Comparison of ENCODE assay signal across 14 mouse cellular contexts in the genomic region with DNA sequence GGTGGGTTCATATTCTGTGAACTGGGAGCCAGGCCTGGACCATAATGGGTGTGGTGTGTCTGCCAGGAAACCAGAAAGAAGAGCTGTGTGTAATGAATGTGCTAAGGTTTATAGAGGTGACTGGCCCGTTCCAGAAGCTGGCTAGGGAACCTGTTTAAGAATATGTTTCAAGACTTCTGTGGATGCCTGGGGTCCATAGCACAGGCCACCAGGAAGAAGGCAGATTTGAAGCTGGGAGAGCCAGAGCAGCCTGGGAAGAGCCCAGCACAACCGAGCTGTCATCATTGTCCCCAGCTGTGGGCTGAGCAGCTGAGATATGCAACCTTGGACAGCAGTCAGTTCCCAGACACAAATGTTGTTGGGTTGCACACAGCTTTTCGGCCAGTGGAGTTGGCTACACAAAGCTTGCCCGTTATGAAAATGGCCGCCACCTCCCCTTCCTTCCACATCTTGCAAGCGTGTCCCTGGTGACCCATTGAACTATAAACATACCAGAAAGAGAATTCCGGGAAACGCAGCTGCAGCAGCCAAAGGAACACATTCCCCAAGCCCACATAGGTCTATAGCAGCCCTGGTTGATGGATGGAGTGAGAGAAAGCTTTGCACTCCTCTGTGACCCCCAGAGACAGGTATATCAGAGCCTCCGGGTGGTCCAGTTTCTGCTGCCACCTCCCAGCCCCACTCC. TPM values are rescaled to one million over a fixed set of nuclear protein-coding genes. Genes with fewer than 3 reads are reported as not detected.
DNase-seq lines count a peak whose midpoint lies in the region; ATAC-seq and TF ChIP-seq lines count a peak whose summit lies in the region.
"Had no signal": no experiment of that assay in that cellular context is flagged by ENCODE, and none has a peak within 500 bp of the region (broad histone marks: within the 10 kb centered on the region; RNA-seq: fewer than 3 reads in every experiment).

No protein-coding gene starts in this region.

- TF ChIP-seq EP300 in lung, postnatal 0 days (IDR thresholded peaks at IDR 0.05) = no peak

- 73% methylated on average over 9 of the region's 9 CpGs for WGBS in hindbrain, embryonic 10.5 days
- 71% methylated on average over 9 of the region's 9 CpGs for WGBS in hindbrain, embryonic 16.5 days
- 32% methylated on average over 9 of the region's 9 CpGs for WGBS in lung, postnatal 0 days
- 67% methylated on average over 9 of the region's 9 CpGs for WGBS in embryonic facial prominence, embryonic 11.5 days
- WGBS in limb, embryonic 12.5 days = 59% methylated on average over 9 of the region's 9 CpGs

- no peak overlapping the region for H3K4me3 ChIP-seq in hindbrain, embryonic 10.5 days
- no peak overlapping the region for H3K4me3 ChIP-seq in hindbrain, embryonic 16.5 days (ENCODE audit: low read length)
- H3K4me3 ChIP-seq in lung, postnatal 0 days (ENCODE audit: low read depth, low read length) = no peak overlapping the region
- H3K4me3 ChIP-seq in embryonic facial prominence, embryonic 11.5 days (ENCODE audit: low read depth, low read length) = no peak overlapping the region
- H3K4me3 ChIP-seq in limb, embryonic 12.5 days (replicated peaks) = no peak overlapping the region
- H3K4me3 ChIP-seq: embryonic facial prominence, embryonic 13.5 days; megakaryocyte, embryonic 14.5 days had no signal

- DNase-seq in hindbrain, embryonic 10.5 days (ENCODE audit: low spot score) = peak; percentile 15
- DNase-seq in lung, postnatal 0 days (ENCODE audit: low spot score) = peak; percentile 23
- no peak for DNase-seq in lung, postnatal 25 days (ENCODE audit: low spot score)
- DNase-seq in embryonic facial prominence, embryonic 11.5 days (ENCODE audit: low spot score) = peak; percentile 17
- no peak for DNase-seq in cerebellum, adult 9-10 months
- DNase-seq in left cerebral cortex, postnatal 36 days (ENCODE audit: low spot score in 2 of 2) = no peak
- DNase-seq: adrenal gland, postnatal 36 days; cerebellum, adult 11 months; heart, postnatal 36 days; thymus, postnatal 4 days had no signal

- intact Hi-C loops in left cerebral cortex, postnatal 36 days (cut with DNase I) = no loop called here

- no peak for TF ChIP-seq CTCF in lung, postnatal 0 days (IDR thresholded peaks at IDR 0.05)

- peaks cover 8% of the 10 kb centered on the region; the same call in 1 of the 2 replicates for H3K4me1 ChIP-seq in hindbrain, embryonic 10.5 days (replicated peaks)
- H3K4me1 ChIP-seq in hindbrain, embryonic 16.5 days (ENCODE audit: control insufficient read depth, insufficient read depth, low read depth, low read length) = no peaks in the 10 kb centered on the region
- H3K4me1 ChIP-seq in lung, postnatal 0 days (ENCODE audit: insufficient read depth, low read depth, low read length) = no peaks in the 10 kb centered on the region
- H3K4me1 ChIP-seq in embryonic facial prominence, embryonic 11.5 days (ENCODE audit: control insufficient read depth, insufficient read depth, low read length) = no peaks in the 10 kb centered on the region
- peaks cover 16% of the 10 kb centered on the region for H3K4me1 ChIP-seq in limb, embryonic 12.5 days (replicated peaks)
- H3K4me1 ChIP-seq: megakaryocyte, embryonic 14.5 days had no signal

- no peaks in the 10 kb centered on the region for H3K27me3 ChIP-seq in hindbrain, embryonic 10.5 days (ENCODE audit: insufficient read depth, poor library complexity, severe bottlenecking)
- H3K27me3 ChIP-seq in hindbrain, embryonic 16.5 days (replicated peaks; ENCODE audit: control insufficient read depth, insufficient read depth, low read length) = no peaks in the 10 kb centered on the region
- no peaks in the 10 kb centered on the region for H3K27me3 ChIP-seq in lung, postnatal 0 days (replicated peaks; ENCODE audit: insufficient read depth, low read length)
- H3K27me3 ChIP-seq in embryonic facial prominence, embryonic 11.5 days (ENCODE audit: control insufficient read depth, insufficient read depth, low read length) = no peaks in the 10 kb centered on the region
- H3K27me3 ChIP-seq in limb, embryonic 12.5 days = no peaks in the 10 kb centered on the region
- H3K27me3 ChIP-seq: embryonic facial prominence, embryonic 13.5 days had no signal

- H3K4me2 ChIP-seq in hindbrain, embryonic 16.5 days (ENCODE audit: low read length) = no peak overlapping the region
- H3K4me2 ChIP-seq in lung, postnatal 0 days (replicated peaks; ENCODE audit: low read depth, low read length) = no peak overlapping the region
- H3K4me2 ChIP-seq in embryonic facial prominence, embryonic 11.5 days (ENCODE audit: low read depth, low read length) = no peak overlapping the region
- H3K4me2 ChIP-seq in limb, embryonic 12.5 days = no peak overlapping the region
- H3K4me2 ChIP-seq: embryonic facial prominence, embryonic 13.5 days had no signal

- H3K36me3 ChIP-seq in hindbrain, embryonic 10.5 days = no peaks in the 10 kb centered on the region
- no peaks in the 10 kb centered on the region for H3K36me3 ChIP-seq in hindbrain, embryonic 16.5 days (ENCODE audit: control insufficient read depth, insufficient read depth, low read length)
- H3K36me3 ChIP-seq in lung, postnatal 0 days (ENCODE audit: insufficient read depth, low read length) = no peaks in the 10 kb centered on the region
- no peaks in the 10 kb centered on the region for H3K36me3 ChIP-seq in embryonic facial prominence, embryonic 11.5 days (replicated peaks; ENCODE audit: control insufficient read depth, insufficient read depth, low read depth, low read length)
- no peaks in the 10 kb centered on the region for H3K36me3 ChIP-seq in limb, embryonic 12.5 days
- H3K36me3 ChIP-seq: embryonic facial prominence, embryonic 13.5 days had no signal

- no peak overlapping the region for H3K27ac ChIP-seq in hindbrain, embryonic 10.5 days
- H3K27ac ChIP-seq in hindbrain, embryonic 16.5 days (ENCODE audit: low read depth, low read length) = no peak overlapping the region
- no peak overlapping the region for H3K27ac ChIP-seq in lung, postnatal 0 days (ENCODE audit: low read length)
- H3K27ac ChIP-seq in embryonic facial prominence, embryonic 11.5 days (replicated peaks; ENCODE audit: low read depth, low read length) = no peak overlapping the region
- H3K27ac ChIP-seq in limb, embryonic 12.5 days = peak overlapping the region; percentile 78
- H3K27ac ChIP-seq: embryonic facial prominence, embryonic 13.5 days had no signal

- H3K9ac ChIP-seq in hindbrain, embryonic 16.5 days (ENCODE audit: low read depth, low read length) = no peak overlapping the region
- H3K9ac ChIP-seq in lung, postnatal 0 days (replicated peaks; ENCODE audit: low read depth) = no peak overlapping the region
- no peak overlapping the region for H3K9ac ChIP-seq in embryonic facial prominence, embryonic 11.5 days (replicated peaks; ENCODE audit: low read length)
- H3K9ac ChIP-seq in limb, embryonic 12.5 days (replicated peaks) = no peak overlapping the region
- H3K9ac ChIP-seq: embryonic facial prominence, embryonic 13.5 days had no signal

- ATAC-seq in hindbrain, embryonic 16.5 days = no peak
- peak; percentile 41 for ATAC-seq in lung, postnatal 0 days
- ATAC-seq in embryonic facial prominence, embryonic 11.5 days (replicated peaks; ENCODE audit: insufficient number of reproducible peaks, low FRiP score, low TSS enrichment, low read depth) = no peak
- ATAC-seq in limb, embryonic 12.5 days (ENCODE audit: insufficient number of reproducible peaks, insufficient read depth, low FRiP score, low TSS enrichment, low read depth) = peak; percentile 76; the same call in 1 of the 2 replicates

- no peaks in the 10 kb centered on the region for H3K9me3 ChIP-seq in hindbrain, embryonic 10.5 days
- no peaks in the 10 kb centered on the region for H3K9me3 ChIP-seq in hindbrain, embryonic 16.5 days (ENCODE audit: control insufficient read depth, low read length)
- H3K9me3 ChIP-seq in lung, postnatal 0 days (ENCODE audit: low read length) = no peaks in the 10 kb centered on the region
- no peaks in the 10 kb centered on the region for H3K9me3 ChIP-seq in embryonic facial prominence, embryonic 11.5 days (replicated peaks; ENCODE audit: control insufficient read depth, low read length)
- no peaks in the 10 kb centered on the region for H3K9me3 ChIP-seq in limb, embryonic 12.5 days
- H3K9me3 ChIP-seq: embryonic facial prominence, embryonic 13.5 days had no signal

RNA-seq across cellular contexts. Expression of a gene that starts 12.4 kb away (rescaled TPM):
- polyA plus RNA-seq in hindbrain, embryonic 10.5 days (2016; fragmentation: Nextera tagmentation; extraction: Ambion mirVana) = 8.3 and 9.1 TPM in 2 replicates
- 11.2 and 12.1 TPM in 2 replicates for polyA plus RNA-seq in hindbrain, embryonic 16.5 days (2015; fragmentation: Nextera tagmentation; extraction: Ambion mirVana)
- polyA plus RNA-seq in lung, postnatal 0 days (2015; fragmentation: Nextera tagmentation; extraction: Ambion mirVana) = 5.2 and 7.3 TPM in 2 replicates
- polyA plus RNA-seq in embryonic facial prominence, embryonic 11.5 days (2014; fragmentation: Nextera tagmentation; extraction: Ambion mirVana) = 6.7 and 7.8 TPM in 2 replicates
- polyA plus RNA-seq in limb, embryonic 12.5 days (2016; fragmentation: Nextera tagmentation; extraction: Ambion mirVana) = 12.7 and 13.6 TPM in 2 replicates
- 10 to 100 TPM; 51.0 to 65.6 TPM for total RNA-seq in left cerebral cortex, postnatal 36 days (2021)

RNA-seq across cellular contexts. Expression of a gene that starts 46.5 kb away (rescaled TPM):
- 35.0 and 37.6 TPM in 2 replicates for polyA plus RNA-seq in hindbrain, embryonic 10.5 days (2016; fragmentation: Nextera tagmentation; extraction: Ambion mirVana)
- polyA plus RNA-seq in hindbrain, embryonic 16.5 days (2015; fragmentation: Nextera tagmentation; extraction: Ambion mirVana) = 15.2 and 18.1 TPM in 2 replicates
- polyA plus RNA-seq in lung, postnatal 0 days (2015; fragmentation: Nextera tagmentation; extraction: Ambion mirVana) = 58.0 and 60.2 TPM in 2 replicates
- 31.3 and 32.9 TPM in 2 replicates for polyA plus RNA-seq in embryonic facial prominence, embryonic 11.5 days (2014; fragmentation: Nextera tagmentation; extraction: Ambion mirVana)
- polyA plus RNA-seq in limb, embryonic 12.5 days (2016; fragmentation: Nextera tagmentation; extraction: Ambion mirVana) = 52.6 and 56.6 TPM in 2 replicates
- 10 to 100 TPM; 12.1 to 12.4 TPM for total RNA-seq in left cerebral cortex, postnatal 36 days (2021)

Comparison
In these comparisons a context has a peak if more than half of its experiments do, and no peak if none do; other contexts are left out.
1. DNase-seq: peak in hindbrain, embryonic 10.5 days (single experiment), lung, postnatal 0 days (single experiment) and embryonic facial prominence, embryonic 11.5 days (single experiment); none in lung, postnatal 25 days (single experiment), cerebellum, adult 9-10 months (single experiment) and left cerebral cortex, postnatal 36 days (0 of 2).
2. ATAC-seq: peak in lung, postnatal 0 days (single experiment) and limb, embryonic 12.5 days (single experiment); none in hindbrain, embryonic 16.5 days (single experiment) and embryonic facial prominence, embryonic 11.5 days (single experiment).